Mouse (Mus musculus) left cerebral cortex, postnatal 25 days (tissue): ENCODE measurements around the gene Cmah. TPM values are rescaled to one million over a fixed set of nuclear protein-coding genes. Genes with fewer than 3 reads are reported as not detected.
A peak's percentile ranks its signal among the peaks of the same experiment; 100 is the strongest.

Experiments
- DNase-seq, 2 experiments: peaks; one replicate each; pipeline ENCODE4 v3.0.0; 2022; ENCODE audit warnings: low spot score in 2 of 2, mixed read lengths in 1 of 2
- intact Hi-C: fragments of 180-260 bp; cut with DNase I; formaldehyde crosslinking; loops from one replicate; pipeline ENCODE4 v1.15.1; 2025
- total RNA-seq, 2 experiments: library from RNA; stranded (reverse); gene quantifications; 2 replicates each; pipeline ENCODE4 v1.2.3; 2021

Cmah gene
- total RNA-seq, 2 experiments from 2014 or later = 0.62 to 0.71 TPM

DNA sequence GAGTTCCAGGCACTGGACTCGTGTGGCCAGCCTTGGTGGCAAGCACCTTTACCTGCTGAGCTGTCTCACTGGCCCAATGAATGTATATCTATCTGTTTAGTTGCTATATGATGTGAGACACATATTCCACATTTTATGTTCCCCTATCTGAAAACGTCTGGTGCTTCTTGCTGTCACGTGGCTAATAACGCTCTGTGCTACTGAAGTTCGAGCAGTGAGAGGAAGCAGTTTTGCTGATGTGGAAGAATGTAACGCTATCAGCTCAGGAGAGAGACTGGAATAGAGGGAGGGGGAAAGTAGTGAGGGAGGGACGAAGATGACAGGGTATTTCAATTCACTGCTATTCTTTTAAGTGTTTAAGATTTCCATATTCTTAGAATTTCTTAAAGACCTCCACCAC, 136.6 kb downstream of the Cmah start:
- intact Hi-C loops = no loop called here
- DNase-seq = no peak

GRCm38 (mm10) chr13:24466027-24466426, 138.8 kb downstream of the Cmah start:
- intact Hi-C loops = no loop called here

GRCm38 (mm10) chr13:24467806-24468205, 140.6 kb downstream of the Cmah start:
- intact Hi-C loops = no loop called here
- peak in 1 of 2 experiments; percentile 17 for DNase-seq

More at GRCm38 (mm10) chr13:24466027-24466426, 138.8 kb downstream of the Cmah start:
- DNase-seq = no peak

GRCm38 (mm10) chr13:24477564-24477963, 150.4 kb downstream of the Cmah start:
- no peak for DNase-seq
- intact Hi-C loops = no loop called here

- DNase-seq = no peak
- intact Hi-C loops = no loop called here
These were observed 152.3 kb downstream of the Cmah start for GRCm38 (mm10) chr13:24479516-24479915.

DNA sequence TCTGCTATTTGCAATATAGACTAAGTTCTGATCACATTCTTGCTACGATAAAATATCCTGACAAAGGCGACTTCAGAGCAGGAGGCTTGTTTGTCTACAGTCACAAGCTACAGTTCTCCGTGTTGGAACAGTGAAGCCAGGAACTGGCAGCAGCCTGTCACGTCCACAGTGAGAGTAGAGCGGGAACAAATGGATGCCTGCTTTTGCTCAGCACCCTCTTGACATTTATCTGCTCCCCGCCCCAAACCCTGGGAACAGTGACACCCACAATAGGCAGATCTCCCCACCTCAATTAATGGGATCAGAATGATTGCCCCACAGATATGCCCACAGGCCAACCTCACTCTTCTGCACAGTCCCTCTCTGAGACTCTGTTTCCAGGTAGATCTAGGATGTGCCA, 153.6 kb downstream of the Cmah start:
- DNase-seq = no peak
- intact Hi-C loops = loop anchor here (5.0 to 10.0 kb wide), 2 partner anchors 296 to 444 kb away; no protein-coding TSS in a partner anchor

DNA sequence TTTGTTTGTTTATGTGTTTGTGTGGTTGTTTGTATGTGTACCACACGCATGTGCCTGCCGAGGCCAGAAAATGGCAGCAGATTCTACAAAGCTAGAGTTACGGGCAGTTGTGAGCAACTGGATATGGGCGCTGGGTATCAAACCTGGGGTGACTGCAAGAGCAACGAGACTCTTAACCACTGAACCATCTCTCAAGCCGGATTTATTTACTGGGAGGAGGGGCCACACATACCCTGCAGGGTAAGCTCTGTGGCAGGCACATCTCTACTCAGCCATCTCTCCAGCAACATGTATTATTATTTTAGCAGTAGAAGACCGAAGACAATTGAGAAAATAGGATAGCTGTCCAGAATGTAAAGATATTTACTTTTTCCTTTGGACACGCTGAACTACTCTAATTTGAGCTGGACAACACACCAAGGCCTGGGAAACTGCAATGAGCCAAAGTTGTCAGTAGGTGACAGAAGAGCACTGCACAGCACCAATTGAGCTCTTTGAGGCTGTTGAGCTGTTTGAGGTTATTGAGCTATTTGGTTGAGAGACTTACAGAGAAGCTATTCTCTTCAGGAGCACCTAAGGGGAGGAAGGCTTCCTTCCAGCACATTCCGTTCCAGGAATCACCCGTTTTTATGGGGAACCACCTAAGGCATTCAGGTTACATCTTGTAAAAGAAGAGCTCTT, 154.6 kb downstream of the Cmah start:
- peak; percentile 66 to 84 for DNase-seq
- intact Hi-C loops = loop anchor here (1.0 to 10.0 kb wide), 3 partner anchors 206 to 443 kb away; no protein-coding TSS in a partner anchor

DNA sequence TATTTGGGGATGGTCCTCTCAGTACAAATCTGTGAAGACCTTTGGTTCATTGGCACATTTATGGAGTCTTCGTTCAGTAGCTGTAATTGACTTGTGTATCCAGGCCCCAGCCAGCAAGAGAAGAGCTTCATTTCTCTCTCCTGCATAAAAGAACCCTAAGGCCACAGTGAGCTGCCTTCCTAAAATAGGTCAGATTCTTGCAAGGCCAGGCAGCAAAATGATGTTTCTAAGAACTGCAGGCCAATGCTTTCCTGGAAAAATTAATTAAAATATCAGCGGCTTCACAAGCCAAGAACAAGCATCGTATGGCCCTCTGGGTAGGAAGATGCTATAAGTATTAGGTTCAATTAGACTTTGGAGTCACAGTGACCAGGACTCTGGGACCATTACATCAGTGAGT, 156.5 kb downstream of the Cmah start:
- intact Hi-C loops = loop anchor here (5.0 to 10.0 kb wide), 2 partner anchors 294 to 441 kb away; no protein-coding TSS in a partner anchor
- DNase-seq = no peak

GRCm38 (mm10) chr13:24484811-24485210, 157.6 kb downstream of the Cmah start:
- DNase-seq = no peak
- intact Hi-C loops = loop anchor here (5.0 to 10.0 kb wide), 2 partner anchors 292 to 440 kb away; no protein-coding TSS in a partner anchor

GRCm38 (mm10) chr13:24485964-24486363, 158.8 kb downstream of the Cmah start:
- DNase-seq = no peak
- intact Hi-C loops = loop anchor here (10.0 kb wide), 1 partner anchor 439 kb away; no protein-coding TSS in a partner anchor

GRCm38 (mm10) chr13:24486403-24486802, 159.2 kb downstream of the Cmah start:
- no peak for DNase-seq
- intact Hi-C loops = loop anchor here (10.0 kb wide), 1 partner anchor 438 kb away; no protein-coding TSS in a partner anchor

- no peak for DNase-seq
- intact Hi-C loops = loop anchor here (10.0 kb wide), 1 partner anchor 438 kb away; no protein-coding TSS in a partner anchor
These were observed 159.9 kb downstream of the Cmah start for GRCm38 (mm10) chr13:24487061-24487460.

GRCm38 (mm10) chr13:24487546-24487945, 160.3 kb downstream of the Cmah start:
- DNase-seq = no peak
- intact Hi-C loops = loop anchor here (10.0 kb wide), 1 partner anchor 437 kb away; no protein-coding TSS in a partner anchor

- no peak for DNase-seq
- intact Hi-C loops = loop anchor here (10.0 kb wide), 1 partner anchor 436 kb away; no protein-coding TSS in a partner anchor
These were observed 161.4 kb downstream of the Cmah start for GRCm38 (mm10) chr13:24488526-24489070.

GRCm38 (mm10) chr13:24489515-24489914, 162.3 kb downstream of the Cmah start:
- intact Hi-C loops = loop anchor here (10.0 kb wide), 1 partner anchor 435 kb away; no protein-coding TSS in a partner anchor
- DNase-seq = no peak

GRCm38 (mm10) chr13:24490041-24490440, 162.8 kb downstream of the Cmah start:
- no peak for DNase-seq
- intact Hi-C loops = no loop called here

- intact Hi-C loops = no loop called here
- DNase-seq = no peak
These were observed 163.9 kb downstream of the Cmah start for GRCm38 (mm10) chr13:24491101-24491500.

- DNase-seq = peak; percentile 34 to 59
- intact Hi-C loops = no loop called here
These were observed 166.6 kb downstream of the Cmah start for GRCm38 (mm10) chr13:24493784-24494183.

DNA sequence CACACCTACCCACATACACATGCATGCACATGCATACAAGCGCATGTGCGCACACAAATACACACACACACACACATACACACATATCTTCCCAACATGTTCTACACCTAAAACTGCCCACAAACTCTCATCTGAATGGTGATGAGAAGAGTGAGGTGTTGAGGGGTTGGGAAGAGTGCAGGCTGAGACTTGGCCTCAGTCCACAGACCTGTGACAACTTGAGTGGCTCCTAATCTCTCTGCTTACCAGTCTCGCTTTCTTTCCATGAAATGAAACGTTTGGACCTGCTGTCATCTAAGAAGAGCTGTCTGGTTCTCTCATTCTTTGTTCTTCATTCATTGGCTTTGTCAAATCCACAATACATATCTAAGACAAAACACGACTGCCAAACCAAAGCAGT, 169.1 kb downstream of the Cmah start:
- no peak for DNase-seq
- intact Hi-C loops = no loop called here

- DNase-seq = no peak
- intact Hi-C loops = no loop called here
These were observed 169.8 kb downstream of the Cmah start for GRCm38 (mm10) chr13:24497001-24497400.

DNA sequence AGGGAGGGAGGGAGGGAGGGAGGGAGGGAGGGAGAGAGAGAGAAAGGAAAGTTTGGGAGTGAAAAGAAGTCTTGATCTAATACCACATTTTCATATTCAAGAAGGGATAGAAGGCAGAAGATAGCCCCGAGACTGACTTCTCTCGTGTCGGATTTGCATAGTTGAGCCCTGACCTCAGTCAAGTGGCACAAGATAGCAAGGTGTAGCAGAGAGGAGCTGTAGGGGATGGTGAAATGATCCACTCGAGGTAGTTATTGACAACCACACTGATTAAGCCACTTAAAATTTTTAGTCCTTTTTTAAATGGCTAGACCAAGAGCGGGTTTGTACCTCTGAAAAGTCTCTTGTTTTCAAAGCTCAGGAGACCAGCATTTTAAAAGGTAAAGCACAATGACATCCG, 171.1 kb downstream of the Cmah start:
- no peak for DNase-seq
- intact Hi-C loops = no loop called here
